Mouse (Mus musculus) liver, postnatal 0 days (tissue): ENCODE data around the gene Dthd1.

Experiments used
- CTCF ChIP-seq: sonication (generic); IDR thresholded peaks from 2 replicates; pipeline ENCODE4 v1.5.1; 2016; ENCODE audit warnings: antibody characterized with exemption, low read depth
- EP300 ChIP-seq: IDR thresholded peaks from 2 replicates; pipeline ENCODE4 v1.6.1; 2016; ENCODE audit warnings: antibody characterized with exemption, low read depth, mild to moderate bottlenecking

GRCm38 (mm10) chr5:62867003-62867402 is 53.4 kb downstream of the Dthd1 start:
- no peak for TF ChIP-seq CTCF
- TF ChIP-seq EP300 = no peak
